Mouse (Mus musculus) brain, embryonic 14.5 days (tissue): ENCODE results near the gene Cst12.
"Not testable (repeated sequence)": the region's sequence is repeated elsewhere in the genome, so short reads cannot be mapped to it uniquely, and the experiment has no call there.

Experiments used
- CTCF ChIP-seq: fragments of 200-500 bp; IDR thresholded peaks from 2 replicates; pipeline ENCODE4 v1.5.1; 2012; ENCODE audit warnings: inconsistent platforms, mild to moderate bottlenecking, moderate library complexity, borderline replicate concordance; ENCODE audit not compliant: insufficient read depth, insufficient read length; ENCODE audit errors: extremely low read depth
- POLR2A ChIP-seq: fragments of 200-500 bp; IDR thresholded peaks from 2 replicates; pipeline ENCODE4 v1.6.1; 2012; ENCODE audit warnings: mild to moderate bottlenecking, inconsistent platforms, borderline replicate concordance; ENCODE audit not compliant: poor library complexity, insufficient read depth, insufficient read length, severe bottlenecking; ENCODE audit errors: extremely low read depth

DNA sequence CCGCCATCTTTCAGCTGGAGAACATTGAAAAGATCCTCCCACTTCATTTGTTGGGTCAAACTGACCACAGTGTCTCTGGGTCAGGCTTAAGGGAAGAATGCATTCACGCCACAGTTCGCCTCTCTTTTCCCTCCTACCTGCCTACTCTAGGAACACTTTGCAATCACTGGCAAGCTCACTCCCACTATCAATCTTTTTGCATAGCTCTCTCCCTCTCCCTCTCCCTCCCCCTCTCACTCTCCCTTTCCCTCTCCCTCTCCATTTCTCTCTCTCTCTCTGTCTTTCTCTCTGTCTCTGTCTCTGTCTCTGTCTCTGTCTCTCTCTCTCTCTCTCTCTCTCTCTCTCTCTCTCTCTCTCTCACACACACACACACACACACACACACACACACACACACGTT is 17.8 kb upstream of the Cst12 start, which contains the start of gene Cst11:
- TF ChIP-seq CTCF, POLR2A: not testable (repeated sequence)
